7 mouse cellular contexts compared by ENCODE assay signal in genomic region chr4:152008622-152009075, GRCm38 (mm10). TPM values are rescaled to one million over a fixed set of nuclear protein-coding genes. Genes with fewer than 3 reads are reported as not detected.
DNase-seq lines count a peak whose midpoint lies in the region; ATAC-seq lines count a peak whose summit lies in the region.

Gene Klhl21 (plus strand): TSS chr4:152008803.

- peak; percentile 93 for ATAC-seq in intestine, embryonic 15.5 days

- no peaks in the 10 kb centered on the region for H3K36me3 ChIP-seq in intestine, embryonic 15.5 days
- peaks cover 22% of the 10 kb centered on the region for H3K36me3 ChIP-seq in midbrain, embryonic 10.5 days

- H3K4me3 ChIP-seq in intestine, embryonic 15.5 days (replicated peaks): peak within 1 kb of the TSS; percentile 79
- peak within 1 kb of the TSS; percentile 88 for H3K4me3 ChIP-seq in midbrain, embryonic 10.5 days

- intact Hi-C loops in left cerebral cortex, postnatal 25 days (cut with DNase I): loop anchor here (1.0 to 2.0 kb wide), 3 partner anchors 12 to 80 kb away; partner anchors contain the start of genes Phf13 and Zbtb48

- under 1% methylated on average over 45 of the region's 45 CpGs for WGBS in intestine, embryonic 15.5 days
- under 1% methylated on average over 45 of the region's 45 CpGs for whole genome bisulfite sequencing in midbrain, embryonic 10.5 days

- H3K4me2 ChIP-seq in intestine, embryonic 15.5 days (replicated peaks): peak within 1 kb of the TSS; percentile 96

- peaks cover 38% of the 10 kb centered on the region for H3K4me1 ChIP-seq in intestine, embryonic 15.5 days (replicated peaks)
- peaks cover 56% of the 10 kb centered on the region for H3K4me1 ChIP-seq in midbrain, embryonic 10.5 days

- H3K9me3 ChIP-seq in intestine, embryonic 15.5 days: no peaks in the 10 kb centered on the region
- H3K9me3 ChIP-seq in midbrain, embryonic 10.5 days (replicated peaks): no peaks in the 10 kb centered on the region

- peak within 1 kb of the TSS; percentile 65 for H3K9ac ChIP-seq in intestine, embryonic 15.5 days

- H3K27me3 ChIP-seq in intestine, embryonic 15.5 days (replicated peaks): no peaks in the 10 kb centered on the region
- peaks cover 39% of the 10 kb centered on the region for H3K27me3 ChIP-seq in midbrain, embryonic 10.5 days (ENCODE audit: low read depth, poor library complexity, severe bottlenecking)

- peak; percentile 96 to 98 for DNase-seq in adrenal gland, adult (ENCODE audit: inconsistent age in 2 of 2, low spot score in 1 of 2)
- DNase-seq in embryo, embryonic 10.5 days (ENCODE audit: low spot score): peak; percentile 96
- peak; percentile 95 for DNase-seq in gastrocnemius, postnatal 25 days
- peak; percentile 94 to 95 for DNase-seq in left cerebral cortex, postnatal 25 days (ENCODE audit: low spot score in 2 of 2)
- peak; percentile 94 for DNase-seq in midbrain, embryonic 10.5 days (ENCODE audit: low spot score)
- DNase-seq in right cerebral cortex, postnatal 4 days: peak; percentile 79

- H3K27ac ChIP-seq in intestine, embryonic 15.5 days: peak within 1 kb of the TSS; percentile 91
- H3K27ac ChIP-seq in midbrain, embryonic 10.5 days (replicated peaks): peak within 1 kb of the TSS; percentile 86

RNA-seq across cellular contexts. Expression of gene Klhl21, which starts in this region (rescaled TPM):
- 10 to 100 TPM; 56.9 to 66.5 TPM for total RNA-seq in gastrocnemius, postnatal 25 days (2021)
- polyA plus RNA-seq in intestine, embryonic 15.5 days (2015; fragmentation: Nextera tagmentation; extraction: Ambion mirVana): 10.6 and 10.9 TPM in 2 replicates
- 10 to 100 TPM; 13.5 to 16.4 TPM for total RNA-seq in left cerebral cortex, postnatal 25 days (2021)
- 6.9 and 8.5 TPM in 2 replicates for polyA plus RNA-seq in midbrain, embryonic 10.5 days (2016; fragmentation: Nextera tagmentation; extraction: Ambion mirVana)

Comparison
In these comparisons a context has a peak if more than half of its experiments do, and no peak if none do; other contexts are left out.
1. Peak in every context shown above with its lines: DNase-seq, ATAC-seq, H3K4me3 ChIP-seq and H3K27ac ChIP-seq.